Comparison of ENCODE assay signal across 23 mouse cellular contexts in the genomic region with DNA sequence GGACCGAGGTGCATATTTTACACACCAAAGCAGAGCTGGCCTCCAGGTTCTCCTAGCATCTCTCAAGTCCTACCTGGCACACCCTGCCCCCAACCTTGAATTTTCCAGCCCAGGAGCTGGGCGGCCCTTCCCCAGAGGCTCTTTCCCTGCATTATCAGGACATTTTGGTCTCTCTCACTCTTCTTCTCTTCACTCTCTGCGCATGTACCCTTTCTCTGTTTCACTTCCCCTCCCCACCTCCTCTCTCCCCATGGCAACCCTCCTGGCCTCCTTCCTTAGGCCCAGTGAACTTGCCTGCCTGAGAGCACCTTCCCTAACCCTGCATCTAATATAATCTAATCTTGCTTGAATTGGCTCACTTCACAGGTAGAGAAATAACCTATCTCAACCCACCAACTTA.
DNase-seq lines count a peak whose midpoint lies in the region; ATAC-seq and TF ChIP-seq lines count a peak whose summit lies in the region.
"Had no signal": no experiment of that assay in that cellular context is flagged by ENCODE, and none has a peak within 500 bp of the region (broad histone marks: within the 10 kb centered on the region; RNA-seq: fewer than 3 reads in every experiment).

No protein-coding gene starts in this region.

- H3K27me3 ChIP-seq in hindbrain, embryonic 10.5 days (ENCODE audit: insufficient read depth, poor library complexity, severe bottlenecking), result no peaks in the 10 kb centered on the region
- H3K27me3 ChIP-seq in hindbrain, postnatal 0 days (ENCODE audit: insufficient read depth, low read length), result no peaks in the 10 kb centered on the region
- H3K27me3 ChIP-seq: embryonic facial prominence, embryonic 12.5 days; forebrain, embryonic 13.5 days; forebrain, embryonic 15.5 days; Patski had no signal

- no peak for ATAC-seq in hindbrain, postnatal 0 days
- 0 out of 2 replicates have a peak, but pooled peaks have one; percentile 47 for ATAC-seq in common myeloid progenitor, adult 5-6 weeks (replicated peaks; ENCODE audit: low read depth, poor library complexity, severe bottlenecking)
- ATAC-seq in megakaryocyte, adult 5-6 weeks (ENCODE audit: poor library complexity, severe bottlenecking), result 0 out of 2 replicates have a peak, but pooled peaks have one; percentile 24
- ATAC-seq: activated CD4-positive, CD25-positive, alpha-beta regulatory T cell, adult 4 months; forebrain, embryonic 13.5 days; forebrain, embryonic 15.5 days; forebrain, postnatal 0 days; Patski had no signal

- H3K4me3 ChIP-seq in hindbrain, embryonic 10.5 days, result no peak overlapping the region
- H3K4me3 ChIP-seq in hindbrain, postnatal 0 days (ENCODE audit: low read length), result no peak overlapping the region
- H3K4me3 ChIP-seq: embryonic facial prominence, embryonic 10.5 days; embryonic facial prominence, embryonic 12.5 days; forebrain, embryonic 13.5 days; forebrain, embryonic 15.5 days had no signal

- H3K36me3 ChIP-seq in hindbrain, embryonic 10.5 days, result no peaks in the 10 kb centered on the region
- H3K36me3 ChIP-seq in hindbrain, postnatal 0 days (ENCODE audit: insufficient read depth, low read length), result no peaks in the 10 kb centered on the region
- H3K36me3 ChIP-seq: embryonic facial prominence, embryonic 10.5 days; embryonic facial prominence, embryonic 12.5 days; forebrain, embryonic 15.5 days; G1E had no signal

- DNase-seq in hindbrain, embryonic 10.5 days (ENCODE audit: low spot score), result no peak
- no peak for DNase-seq in hindbrain, postnatal 0 days (ENCODE audit: low spot score)
- DNase-seq in kidney, adult 8-10 months, result no peak
- no peak for DNase-seq in layer of hippocampus, postnatal 14 days (ENCODE audit: low spot score in 2 of 2)
- no peak for DNase-seq in cerebellum, adult 11 months
- DNase-seq: adrenal gland, adult 8-10 months; adrenal gland, postnatal 14 days; adrenal gland, postnatal 36 days; cerebellum, adult 18-20 months; cerebellum, adult 8-10 months; cerebellum, adult 9-11 months; cerebellum, postnatal 14 days; cerebellum, postnatal 36 days; forebrain, postnatal 0 days had no signal

- H3K9me3 ChIP-seq in hindbrain, embryonic 10.5 days, result no peaks in the 10 kb centered on the region
- H3K9me3 ChIP-seq in hindbrain, postnatal 0 days (ENCODE audit: low read length), result no peaks in the 10 kb centered on the region
- H3K9me3 ChIP-seq: embryonic facial prominence, embryonic 10.5 days; embryonic facial prominence, embryonic 12.5 days; forebrain, embryonic 13.5 days; forebrain, embryonic 15.5 days; G1E had no signal

- no peaks in the 10 kb centered on the region; the same call in 1 of the 2 replicates for H3K4me1 ChIP-seq in hindbrain, embryonic 10.5 days (replicated peaks)
- no peaks in the 10 kb centered on the region for H3K4me1 ChIP-seq in hindbrain, postnatal 0 days (ENCODE audit: insufficient read depth, low read length)
- H3K4me1 ChIP-seq: embryonic facial prominence, embryonic 10.5 days; embryonic facial prominence, embryonic 12.5 days; forebrain, embryonic 15.5 days had no signal

- H3K27ac ChIP-seq in hindbrain, embryonic 10.5 days, result 0 out of 2 replicates have a peak overlapping the region, but pooled peaks have one; percentile 12
- no peak overlapping the region for H3K27ac ChIP-seq in hindbrain, postnatal 0 days
- H3K27ac ChIP-seq: embryonic facial prominence, embryonic 10.5 days; embryonic facial prominence, embryonic 12.5 days; forebrain, embryonic 13.5 days; forebrain, embryonic 15.5 days had no signal

- no peak for TF ChIP-seq CTCF in hindbrain, postnatal 0 days (IDR thresholded peaks at IDR 0.05; ENCODE audit: low read depth)

- H3K9ac ChIP-seq in hindbrain, postnatal 0 days (replicated peaks; ENCODE audit: low read length), result no peak overlapping the region
- H3K9ac ChIP-seq: embryonic facial prominence, embryonic 12.5 days; forebrain, embryonic 13.5 days; forebrain, embryonic 15.5 days; forebrain, postnatal 0 days had no signal

- no peak overlapping the region for H3K4me2 ChIP-seq in hindbrain, postnatal 0 days (ENCODE audit: low read depth, low read length)
- H3K4me2 ChIP-seq: embryonic facial prominence, embryonic 12.5 days; forebrain, embryonic 13.5 days; forebrain, embryonic 15.5 days had no signal

- 89% methylated on average over 3 of the region's 3 CpGs for WGBS in hindbrain, embryonic 10.5 days
- 90% methylated on average over 3 of the region's 3 CpGs for WGBS in hindbrain, postnatal 0 days
